Mouse (Mus musculus): ENCODE data around the gene Gadd45a. TPM values are rescaled to one million over a fixed set of nuclear protein-coding genes. Genes with fewer than 3 reads are reported as not detected.

The Gadd45a gene
- polyA plus RNA-seq (2015; fragmentation: Nextera tagmentation; extraction: Ambion mirVana): 7.2 and 7.5 TPM in 2 replicates

GRCm38 (mm10) chr6:67036837-67037628 is at the start of gene Gadd45a:
Gene Gadd45a (minus strand): TSS chr6:67037457.
- under 1% methylated on average over 69 of the region's 69 CpGs for WGBS

GRCm38 (mm10) chr6:67085850-67086437 is 48.7 kb upstream of the Gadd45a start:
- no peak overlapping the region for H3K4me3 ChIP-seq (replicated peaks; ENCODE audit: low read length)
- no peak overlapping the region for H3K27ac ChIP-seq (ENCODE audit: low read length)
- no peaks in the 10 kb centered on the region for H3K4me1 ChIP-seq (replicated peaks; ENCODE audit: control insufficient read depth, insufficient read depth, low read length)
- ATAC-seq: no peak
- no peaks in the 10 kb centered on the region for H3K9me3 ChIP-seq (ENCODE audit: control insufficient read depth, low read length)
- no peaks in the 10 kb centered on the region for H3K36me3 ChIP-seq (ENCODE audit: control insufficient read depth, insufficient read depth)
- H3K9ac ChIP-seq (replicated peaks; ENCODE audit: low read depth, low read length): no peak overlapping the region
- no peak overlapping the region for H3K4me2 ChIP-seq (ENCODE audit: low read length)
- 90% methylated on average over 9 of the region's 9 CpGs for WGBS
- H3K27me3 ChIP-seq (replicated peaks; ENCODE audit: control insufficient read depth, insufficient read depth, low read length): no peaks in the 10 kb centered on the region

More at GRCm38 (mm10) chr6:67036837-67037628, at the start of gene Gadd45a:
- H3K4me2 ChIP-seq (ENCODE audit: low read length): peak within 1 kb of the TSS; percentile 53
- H3K36me3 ChIP-seq (ENCODE audit: control insufficient read depth, insufficient read depth): no peaks in the 10 kb centered on the region
- peak; percentile 96 for ATAC-seq
- H3K27ac ChIP-seq (ENCODE audit: low read length): peak within 1 kb of the TSS; percentile 63
- H3K9me3 ChIP-seq (ENCODE audit: control insufficient read depth, low read length): no peaks in the 10 kb centered on the region
- no peaks in the 10 kb centered on the region for H3K27me3 ChIP-seq (replicated peaks; ENCODE audit: control insufficient read depth, insufficient read depth, low read length)
- peaks cover 20% of the 10 kb centered on the region for H3K4me1 ChIP-seq (replicated peaks; ENCODE audit: control insufficient read depth, insufficient read depth, low read length)
- peak within 1 kb of the TSS; percentile 84 for H3K9ac ChIP-seq (replicated peaks; ENCODE audit: low read depth, low read length)
- H3K4me3 ChIP-seq (replicated peaks; ENCODE audit: low read length): peak within 1 kb of the TSS; percentile 55

GRCm38 (mm10) chr6:67084465-67084864 is 47.2 kb upstream of the Gadd45a start:
- Histone ChIP-seq H3K9me3 (ENCODE audit: control insufficient read depth, low read length) (no peaks in the 10 kb centered on the region), H3K4me3 (replicated peaks; ENCODE audit: low read length) (no peak overlapping the region), H3K27me3 (replicated peaks; ENCODE audit: control insufficient read depth, insufficient read depth, low read length) (no peaks in the 10 kb centered on the region), H3K4me2 (ENCODE audit: low read length) (no peak overlapping the region), H3K9ac (replicated peaks; ENCODE audit: low read depth, low read length) (no peak overlapping the region), H3K27ac (ENCODE audit: low read length) (no peak overlapping the region), H3K4me1 (replicated peaks; ENCODE audit: control insufficient read depth, insufficient read depth, low read length) (no peaks in the 10 kb centered on the region), H3K36me3 (ENCODE audit: control insufficient read depth, insufficient read depth) (no peaks in the 10 kb centered on the region)
- 93% methylated on average over 2 of the region's 2 CpGs for WGBS
- no peak for ATAC-seq

GRCm38 (mm10) chr6:67081141-67081540 is 43.9 kb upstream of the Gadd45a start:
- Histone ChIP-seq H3K4me2 (ENCODE audit: low read length) (no peak overlapping the region), H3K36me3 (ENCODE audit: control insufficient read depth, insufficient read depth) (no peaks in the 10 kb centered on the region), H3K9me3 (ENCODE audit: control insufficient read depth, low read length) (no peaks in the 10 kb centered on the region), H3K4me1 (replicated peaks; ENCODE audit: control insufficient read depth, insufficient read depth, low read length) (no peaks in the 10 kb centered on the region), H3K4me3 (replicated peaks; ENCODE audit: low read length) (no peak overlapping the region), H3K27ac (ENCODE audit: low read length) (no peak overlapping the region), H3K9ac (replicated peaks; ENCODE audit: low read depth, low read length) (no peak overlapping the region), H3K27me3 (replicated peaks; ENCODE audit: control insufficient read depth, insufficient read depth, low read length) (no peaks in the 10 kb centered on the region)
- 88% methylated on average over 4 of the region's 4 CpGs for WGBS
- no peak for ATAC-seq

GRCm38 (mm10) chr6:67078076-67078475 is 40.8 kb upstream of the Gadd45a start:
- Histone ChIP-seq H3K4me2 (ENCODE audit: low read length) (no peak overlapping the region), H3K4me1 (replicated peaks; ENCODE audit: control insufficient read depth, insufficient read depth, low read length) (no peaks in the 10 kb centered on the region), H3K27me3 (replicated peaks; ENCODE audit: control insufficient read depth, insufficient read depth, low read length) (no peaks in the 10 kb centered on the region), H3K36me3 (ENCODE audit: control insufficient read depth, insufficient read depth) (no peaks in the 10 kb centered on the region), H3K9ac (replicated peaks; ENCODE audit: low read depth, low read length) (no peak overlapping the region), H3K9me3 (ENCODE audit: control insufficient read depth, low read length) (no peaks in the 10 kb centered on the region), H3K27ac (ENCODE audit: low read length) (no peak overlapping the region), H3K4me3 (replicated peaks; ENCODE audit: low read length) (no peak overlapping the region)
- 89% methylated on average over 3 of the region's 3 CpGs for WGBS
- no peak for ATAC-seq

GRCm38 (mm10) chr6:67077477-67077876 is 40.2 kb upstream of the Gadd45a start:
- Histone ChIP-seq H3K4me1 (replicated peaks; ENCODE audit: control insufficient read depth, insufficient read depth, low read length) (no peaks in the 10 kb centered on the region), H3K4me2 (ENCODE audit: low read length) (no peak overlapping the region), H3K9me3 (ENCODE audit: control insufficient read depth, low read length) (no peaks in the 10 kb centered on the region), H3K4me3 (replicated peaks; ENCODE audit: low read length) (no peak overlapping the region), H3K27ac (ENCODE audit: low read length) (no peak overlapping the region), H3K9ac (replicated peaks; ENCODE audit: low read depth, low read length) (no peak overlapping the region), H3K36me3 (ENCODE audit: control insufficient read depth, insufficient read depth) (no peaks in the 10 kb centered on the region), H3K27me3 (replicated peaks; ENCODE audit: control insufficient read depth, insufficient read depth, low read length) (no peaks in the 10 kb centered on the region)
- no peak for ATAC-seq
- WGBS: 60% methylated on average over 3 of the region's 3 CpGs

GRCm38 (mm10) chr6:67076348-67076747 is 39.1 kb upstream of the Gadd45a start:
- Histone ChIP-seq H3K36me3 (ENCODE audit: control insufficient read depth, insufficient read depth) (no peaks in the 10 kb centered on the region), H3K4me1 (replicated peaks; ENCODE audit: control insufficient read depth, insufficient read depth, low read length) (no peaks in the 10 kb centered on the region), H3K9ac (replicated peaks; ENCODE audit: low read depth, low read length) (no peak overlapping the region), H3K27me3 (replicated peaks; ENCODE audit: control insufficient read depth, insufficient read depth, low read length) (no peaks in the 10 kb centered on the region), H3K9me3 (ENCODE audit: control insufficient read depth, low read length) (no peaks in the 10 kb centered on the region), H3K27ac (ENCODE audit: low read length) (no peak overlapping the region), H3K4me2 (ENCODE audit: low read length) (no peak overlapping the region), H3K4me3 (replicated peaks; ENCODE audit: low read length) (no peak overlapping the region)
- ATAC-seq: no peak
- WGBS: 97% methylated on average over 1 of the region's 1 CpGs

- Histone ChIP-seq H3K36me3 (ENCODE audit: control insufficient read depth, insufficient read depth) (no peaks in the 10 kb centered on the region), H3K9me3 (ENCODE audit: control insufficient read depth, low read length) (no peaks in the 10 kb centered on the region), H3K27me3 (replicated peaks; ENCODE audit: control insufficient read depth, insufficient read depth, low read length) (no peaks in the 10 kb centered on the region), H3K4me2 (ENCODE audit: low read length) (no peak overlapping the region), H3K4me3 (replicated peaks; ENCODE audit: low read length) (no peak overlapping the region), H3K27ac (ENCODE audit: low read length) (no peak overlapping the region), H3K4me1 (replicated peaks; ENCODE audit: control insufficient read depth, insufficient read depth, low read length) (peaks cover 3% of the 10 kb centered on the region; the same call in 1 of the 2 replicates), H3K9ac (replicated peaks; ENCODE audit: low read depth, low read length) (no peak overlapping the region)
- ATAC-seq: no peak
These were observed 37.6 kb upstream of the Gadd45a start for GRCm38 (mm10) chr6:67074868-67075267.

GRCm38 (mm10) chr6:67073929-67074328 is 36.7 kb upstream of the Gadd45a start:
- no peaks in the 10 kb centered on the region for H3K36me3 ChIP-seq (ENCODE audit: control insufficient read depth, insufficient read depth)
- H3K9ac ChIP-seq (replicated peaks; ENCODE audit: low read depth, low read length): no peak overlapping the region
- H3K4me3 ChIP-seq (replicated peaks; ENCODE audit: low read length): no peak overlapping the region
- peaks cover 4% of the 10 kb centered on the region; the same call in 1 of the 2 replicates for H3K4me1 ChIP-seq (replicated peaks; ENCODE audit: control insufficient read depth, insufficient read depth, low read length)
- 84% methylated on average over 5 of the region's 5 CpGs for WGBS
- H3K9me3 ChIP-seq (ENCODE audit: control insufficient read depth, low read length): no peaks in the 10 kb centered on the region
- H3K4me2 ChIP-seq (ENCODE audit: low read length): no peak overlapping the region
- H3K27me3 ChIP-seq (replicated peaks; ENCODE audit: control insufficient read depth, insufficient read depth, low read length): no peaks in the 10 kb centered on the region
- no peak for ATAC-seq
- H3K27ac ChIP-seq (ENCODE audit: low read length): no peak overlapping the region

Data from forebrain, embryonic 16.5 days (tissue).